Mouse (Mus musculus) testis, adult 2 months (tissue): Measurements from ENCODE around the gene Tnfaip8l1.

ENCODE experiments used
- CTCF ChIP-seq: fragments of 200-500 bp; IDR thresholded peaks from 2 replicates; pipeline ENCODE4 v1.5.1; 2012; ENCODE audit warnings: low read depth, mild to moderate bottlenecking, inconsistent platforms, low read length, moderate library complexity; ENCODE audit not compliant: control insufficient read depth, insufficient read depth, insufficient replicate concordance
- POLR2A ChIP-seq: fragments of 200-500 bp; IDR thresholded peaks from 2 replicates; pipeline ENCODE4 v1.6.1; 2012; ENCODE audit warnings: low read depth, mild to moderate bottlenecking, inconsistent platforms, low read length, moderate library complexity; ENCODE audit not compliant: control insufficient read depth

- no peak for TF ChIP-seq CTCF
- no peak for TF ChIP-seq POLR2A
Measured at GRCm38 (mm10) chr17:56116193-56116592, 46.1 kb upstream of the Tnfaip8l1 start.
